Mouse (Mus musculus) thymus, adult 2 months (tissue): Measurements from ENCODE around the gene 1110008L16Rik. TPM values are rescaled to one million over a fixed set of nuclear protein-coding genes. Genes with fewer than 3 reads are reported as not detected.

ENCODE experiments used
- DNase-seq: peaks from one replicate; pipeline ENCODE4 v3.0.0; 2021
- H3K27ac ChIP-seq: fragments of 200-500 bp; 2 replicates; pipeline ENCODE4 v1.5.1; 2012; ENCODE audit warnings: low read length, control low read depth; ENCODE audit not compliant: control insufficient read depth, insufficient read depth
- H3K27me3 ChIP-seq: fragments of 200-500 bp; 2 replicates; pipeline ENCODE4 v1.6.1; 2012; ENCODE audit warnings: mild to moderate bottlenecking, low read length, moderate library complexity, mixed read lengths; ENCODE audit not compliant: control insufficient read depth, insufficient read depth
- H3K36me3 ChIP-seq: fragments of 200-500 bp; 2 replicates; pipeline ENCODE4 v1.6.1; 2012; ENCODE audit warnings: mild to moderate bottlenecking, low read length, moderate library complexity; ENCODE audit not compliant: control insufficient read depth, insufficient read depth
- H3K4me1 ChIP-seq: fragments of 200-500 bp; replicated peaks from 2 replicates; pipeline ENCODE4 v1.6.1; 2012; ENCODE audit warnings: low read length; ENCODE audit not compliant: control insufficient read depth, insufficient read depth
- H3K4me3 ChIP-seq: fragments of 200-500 bp; 2 replicates; pipeline ENCODE4 v1.5.1; 2012; ENCODE audit warnings: mild to moderate bottlenecking, low read length, control low read depth, moderate library complexity; ENCODE audit not compliant: control insufficient read depth, insufficient read depth
- CTCF ChIP-seq: fragments of 200-500 bp; IDR thresholded peaks from 2 replicates; pipeline ENCODE4 v1.5.1; 2012; ENCODE audit warnings: mild to moderate bottlenecking, control low read depth, low read length, moderate library complexity, borderline replicate concordance; ENCODE audit not compliant: control insufficient read depth, poor library complexity, insufficient read depth; ENCODE audit errors: extremely low read depth
- POLR2A ChIP-seq: fragments of 200-500 bp; IDR thresholded peaks from 2 replicates; pipeline ENCODE4 v1.6.1; 2012; ENCODE audit warnings: mild to moderate bottlenecking, low read length, control low read depth, moderate library complexity; ENCODE audit not compliant: control insufficient read depth, poor library complexity, insufficient read depth; ENCODE audit errors: extremely low read depth
- WGBS: fragments of 180-500 bp; shearing (Covaris S2); methylation state at CpG from one replicate; pipeline ENCODE4 v1.1.7; 2018; 5-methylcytosine and 5-hydroxymethylcytosine counted together
- polyA plus RNA-seq: library from polyadenylated mRNA; depleted of rRNA; stranded (reverse); fragments of >200 nt; gene quantifications from 2 replicates; pipeline ENCODE4 v1.2.3, GENCODE M21; 2012

The 1110008L16Rik gene
- polyA plus RNA-seq, 1 experiment = 6.7 TPM

DNA sequence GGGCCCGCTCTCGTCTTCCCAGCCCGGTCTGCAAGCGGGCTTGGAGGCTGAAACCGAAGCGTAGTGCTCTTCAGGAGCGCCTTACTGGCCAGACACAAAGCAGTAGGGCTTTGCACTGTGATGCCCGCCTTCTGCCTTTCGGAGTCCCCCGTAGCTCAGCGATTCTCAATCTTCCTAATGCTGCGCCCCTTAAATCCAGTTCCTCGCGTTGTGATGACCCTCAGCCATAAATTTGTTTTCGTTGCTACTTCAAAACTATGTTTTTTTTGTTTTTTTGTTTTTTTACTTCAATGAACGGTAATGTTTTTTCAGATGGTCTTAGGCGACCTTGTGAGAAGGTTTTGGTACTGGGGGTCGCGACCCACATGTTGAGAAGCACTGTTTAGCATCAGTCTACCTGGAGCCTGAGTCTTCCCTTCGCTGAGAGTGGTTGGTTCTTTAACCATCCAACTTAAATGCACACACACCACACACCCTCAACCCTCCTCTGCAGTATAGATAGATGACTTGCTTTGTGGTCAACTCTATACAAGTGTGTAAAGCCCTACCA, 99.8 kb downstream of the 1110008L16Rik start:
- H3K27me3 ChIP-seq = no peaks in the 10 kb centered on the region
- no peak for DNase-seq
- H3K4me3 ChIP-seq = peak overlapping the region; percentile 91
- H3K27ac ChIP-seq = peak overlapping the region; percentile 60
- TF ChIP-seq POLR2A = no peak
- no peak for TF ChIP-seq CTCF
- H3K4me1 ChIP-seq = peaks cover 16% of the 10 kb centered on the region
- WGBS = under 1% methylated on average over 20 of the region's 20 CpGs
- 0 out of 2 replicates have a peak, but pooled peaks cover 5% of the 10 kb centered on the region for H3K36me3 ChIP-seq

- WGBS = 94% methylated on average over 5 of the region's 5 CpGs
- no peaks in the 10 kb centered on the region for H3K27me3 ChIP-seq
- TF ChIP-seq POLR2A (no peak), CTCF (no peak)
- DNase-seq = no peak
- no peaks in the 10 kb centered on the region for H3K4me1 ChIP-seq
- H3K27ac ChIP-seq = no peak overlapping the region
- H3K4me3 ChIP-seq = no peak overlapping the region
- peaks cover 59% of the 10 kb centered on the region for H3K36me3 ChIP-seq
These were observed 108.5 kb downstream of the 1110008L16Rik start for GRCm38 (mm10) chr12:55407888-55408287.

DNA sequence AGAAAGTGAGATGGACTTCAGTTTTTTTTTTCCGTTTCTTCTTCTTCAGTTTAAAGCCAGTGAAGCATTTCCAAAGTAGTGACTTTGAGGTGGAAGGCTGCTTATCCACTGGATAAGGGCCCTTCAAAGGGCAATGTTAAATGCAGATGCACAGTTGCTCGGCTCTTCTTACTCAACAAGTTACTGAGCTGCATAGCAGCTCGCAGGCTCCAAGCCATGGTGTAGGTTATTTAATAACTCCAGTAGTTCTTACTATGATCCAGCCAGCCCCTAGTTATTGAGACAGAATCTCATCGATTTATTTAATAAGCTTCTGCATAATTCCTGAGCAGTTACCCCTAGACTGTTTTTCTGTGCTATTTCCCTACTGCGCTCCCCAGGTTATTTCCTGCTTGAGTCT, 115.9 kb downstream of the 1110008L16Rik start:
- 95% methylated on average over 5 of the region's 5 CpGs for WGBS
- Histone ChIP-seq H3K36me3 (peaks cover 92% of the 10 kb centered on the region), H3K4me3 (no peak overlapping the region), H3K27me3 (no peaks in the 10 kb centered on the region), H3K27ac (no peak overlapping the region), H3K4me1 (no peaks in the 10 kb centered on the region)
- no peak for TF ChIP-seq CTCF
- no peak for TF ChIP-seq POLR2A
- DNase-seq = no peak

GRCm38 (mm10) chr12:55415762-55416161, 116.4 kb downstream of the 1110008L16Rik start:
- 86% methylated on average over 1 of the region's 1 CpGs for WGBS
- H3K27me3 ChIP-seq = no peaks in the 10 kb centered on the region
- TF ChIP-seq POLR2A = no peak
- H3K4me3 ChIP-seq = no peak overlapping the region
- no peak overlapping the region for H3K27ac ChIP-seq
- H3K4me1 ChIP-seq = no peaks in the 10 kb centered on the region
- DNase-seq = no peak
- peaks cover 94% of the 10 kb centered on the region for H3K36me3 ChIP-seq

- no peak for TF ChIP-seq POLR2A
- WGBS = 97% methylated on average over 24 of the region's 24 CpGs
- H3K36me3 ChIP-seq = peaks cover 52% of the 10 kb centered on the region
- H3K4me1 ChIP-seq = peaks cover 16% of the 10 kb centered on the region
- no peak overlapping the region for H3K4me3 ChIP-seq
- no peaks in the 10 kb centered on the region for H3K27me3 ChIP-seq
- H3K27ac ChIP-seq = no peak overlapping the region
- DNase-seq = no peak
These were observed 120.8 kb downstream of the 1110008L16Rik start for GRCm38 (mm10) chr12:55420220-55420619.

DNA sequence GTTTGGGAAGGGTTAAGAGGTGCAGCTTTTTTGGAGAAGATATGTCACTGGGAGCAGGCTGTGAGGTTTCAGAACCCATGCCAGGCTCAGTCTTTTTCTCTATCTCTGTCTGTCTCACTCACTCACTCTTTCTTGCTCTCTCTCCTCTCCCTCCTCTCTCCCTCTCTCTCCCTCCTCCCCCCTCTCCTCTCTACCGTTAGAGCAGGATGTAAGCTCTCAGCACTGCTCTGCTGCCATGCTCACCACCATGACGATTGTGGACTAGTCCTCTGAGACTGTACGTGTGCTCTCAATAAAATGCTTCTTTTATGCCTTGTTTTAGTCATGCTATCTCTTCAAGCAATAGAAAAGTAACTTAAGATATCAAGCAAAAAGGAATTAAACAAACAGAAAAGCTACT, 122.7 kb downstream of the 1110008L16Rik start:
- Histone ChIP-seq H3K4me3 (no peak overlapping the region), H3K27ac (peak overlapping the region; percentile 63), H3K27me3 (no peaks in the 10 kb centered on the region), H3K4me1 (peaks cover 16% of the 10 kb centered on the region), H3K36me3 (peaks cover 33% of the 10 kb centered on the region)
- no peak for TF ChIP-seq POLR2A
- TF ChIP-seq CTCF = no peak
- WGBS = under 1% methylated on average over 3 of the region's 3 CpGs
- DNase-seq = peak; percentile 55

DNA sequence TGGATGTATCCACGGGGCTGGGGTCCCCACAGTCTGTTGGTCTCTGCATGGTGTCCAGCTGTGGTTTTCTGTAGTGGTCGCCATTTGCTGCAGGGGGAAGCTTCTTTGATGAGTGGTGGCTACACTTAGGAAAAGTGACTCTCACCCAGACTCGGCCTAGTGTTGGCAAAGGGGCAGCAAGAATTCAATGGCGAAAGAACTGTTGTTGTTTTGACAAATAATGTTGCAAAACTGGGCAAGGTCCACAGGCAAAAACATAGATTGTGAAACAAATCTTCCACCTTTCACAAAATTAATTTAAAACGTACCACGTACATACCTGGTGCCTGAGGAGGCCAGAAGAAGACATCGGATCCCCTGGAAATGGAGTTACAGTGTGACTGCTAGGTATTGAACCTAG, 126.9 kb downstream of the 1110008L16Rik start:
- no peak overlapping the region for H3K4me3 ChIP-seq
- no peaks in the 10 kb centered on the region for H3K36me3 ChIP-seq
- H3K27me3 ChIP-seq = no peaks in the 10 kb centered on the region
- TF ChIP-seq POLR2A = no peak
- peaks cover 16% of the 10 kb centered on the region for H3K4me1 ChIP-seq
- no peak for DNase-seq
- no peak overlapping the region for H3K27ac ChIP-seq
- WGBS = 95% methylated on average over 7 of the region's 7 CpGs
